Mouse (Mus musculus): Measurements from ENCODE around the gene Col4a4.

DNA sequence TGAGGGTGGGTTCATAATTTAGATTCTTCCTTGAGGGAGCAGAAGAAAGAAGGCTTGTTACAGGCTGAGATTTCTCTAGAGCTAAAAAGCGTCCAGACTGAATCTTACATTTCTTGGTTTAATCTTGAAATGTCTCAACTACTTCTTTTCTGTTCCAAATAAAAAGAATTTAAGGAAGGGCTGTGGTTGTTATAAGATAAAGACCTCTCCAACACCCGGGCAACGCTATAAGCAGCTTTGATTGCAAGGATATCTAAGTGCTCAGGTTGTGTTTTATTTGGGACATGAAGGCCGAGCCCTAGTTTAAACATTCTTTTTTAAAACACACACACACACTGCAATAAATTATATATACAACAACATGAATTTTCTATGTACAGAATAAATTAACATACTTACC lies 17.2 kb downstream of the Col4a4 start:
- TF ChIP-seq EP300 (IDR thresholded peaks at IDR 0.05; ENCODE audit: low read depth), result no peak
- TF ChIP-seq CTCF (IDR thresholded peaks at IDR 0.05; ENCODE audit: low read depth), result no peak

Data from liver, embryonic 14.5 days (tissue).